ENCODE assay signal across 8 mouse cellular contexts in genomic region chr15:88875625-88876081, GRCm38 (mm10). TPM values are rescaled to one million over a fixed set of nuclear protein-coding genes. Genes with fewer than 3 reads are reported as not detected.
DNase-seq lines count a peak whose midpoint lies in the region; ATAC-seq lines count a peak whose summit lies in the region.
"Had no signal": no experiment of that assay in that cellular context is flagged by ENCODE, and none has a peak within 500 bp of the region (broad histone marks: within the 10 kb centered on the region; RNA-seq: fewer than 3 reads in every experiment).

No protein-coding gene starts in this region.

- H3K9ac ChIP-seq in midbrain, embryonic 11.5 days (ENCODE audit: low read length): no peak overlapping the region
- H3K9ac ChIP-seq in midbrain, embryonic 13.5 days (replicated peaks): no peak overlapping the region
- H3K9ac ChIP-seq in heart, embryonic 13.5 days: peak overlapping the region; percentile 37; the same call in 1 of the 2 replicates
- H3K9ac ChIP-seq in kidney, embryonic 16.5 days (replicated peaks; ENCODE audit: low read length): peak overlapping the region; percentile 40; the same call in 1 of the 2 replicates
- H3K9ac ChIP-seq in stomach, embryonic 15.5 days: no peak overlapping the region

- H3K27ac ChIP-seq in midbrain, embryonic 11.5 days (ENCODE audit: low read depth, low read length): no peak overlapping the region
- H3K27ac ChIP-seq in midbrain, embryonic 13.5 days: no peak overlapping the region
- no peak overlapping the region for H3K27ac ChIP-seq in heart, embryonic 13.5 days (replicated peaks)
- no peak overlapping the region for H3K27ac ChIP-seq in kidney, embryonic 16.5 days (ENCODE audit: low read length)
- no peak overlapping the region for H3K27ac ChIP-seq in stomach, embryonic 15.5 days

- 31% methylated on average over 10 of the region's 10 CpGs for WGBS in midbrain, embryonic 11.5 days
- WGBS in midbrain, embryonic 13.5 days: 32% methylated on average over 10 of the region's 10 CpGs
- WGBS in heart, embryonic 13.5 days: 23% methylated on average over 10 of the region's 10 CpGs
- WGBS in kidney, embryonic 16.5 days: 20% methylated on average over 10 of the region's 10 CpGs
- WGBS in stomach, embryonic 15.5 days: 35% methylated on average over 10 of the region's 10 CpGs

- H3K27me3 ChIP-seq in midbrain, embryonic 11.5 days (ENCODE audit: control insufficient read depth, insufficient read depth, low read length): no peaks in the 10 kb centered on the region
- H3K27me3 ChIP-seq in midbrain, embryonic 13.5 days: peaks cover 8% of the 10 kb centered on the region; the same call in 1 of the 2 replicates
- no peaks in the 10 kb centered on the region; the same call in 1 of the 2 replicates for H3K27me3 ChIP-seq in heart, embryonic 13.5 days (replicated peaks)
- no peaks in the 10 kb centered on the region for H3K27me3 ChIP-seq in kidney, embryonic 16.5 days (ENCODE audit: insufficient read depth, low read length)
- H3K27me3 ChIP-seq in stomach, embryonic 15.5 days (replicated peaks): no peaks in the 10 kb centered on the region

- H3K9me3 ChIP-seq in midbrain, embryonic 11.5 days (ENCODE audit: control insufficient read depth, low read length): no peaks in the 10 kb centered on the region
- no peaks in the 10 kb centered on the region for H3K9me3 ChIP-seq in midbrain, embryonic 13.5 days
- no peaks in the 10 kb centered on the region for H3K9me3 ChIP-seq in heart, embryonic 13.5 days
- H3K9me3 ChIP-seq in kidney, embryonic 16.5 days (ENCODE audit: low read length): no peaks in the 10 kb centered on the region; the same call in 1 of the 2 replicates
- H3K9me3 ChIP-seq in stomach, embryonic 15.5 days: no peaks in the 10 kb centered on the region

- no peaks in the 10 kb centered on the region for H3K36me3 ChIP-seq in midbrain, embryonic 11.5 days (ENCODE audit: control insufficient read depth, insufficient read depth, low read length)
- H3K36me3 ChIP-seq in midbrain, embryonic 13.5 days: no peaks in the 10 kb centered on the region
- no peaks in the 10 kb centered on the region for H3K36me3 ChIP-seq in heart, embryonic 13.5 days
- H3K36me3 ChIP-seq in kidney, embryonic 16.5 days (ENCODE audit: insufficient read depth, low read length): no peaks in the 10 kb centered on the region
- no peaks in the 10 kb centered on the region for H3K36me3 ChIP-seq in stomach, embryonic 15.5 days

- peak; percentile 85 for DNase-seq in midbrain, embryonic 11.5 days (ENCODE audit: low spot score, missing footprints)
- no peak for DNase-seq in cerebellum, postnatal 36 days
- DNase-seq in spleen, adult 12 weeks (ENCODE audit: low spot score): no peak

- H3K4me1 ChIP-seq in midbrain, embryonic 11.5 days (ENCODE audit: control insufficient read depth, insufficient read depth, low read length): no peaks in the 10 kb centered on the region
- H3K4me1 ChIP-seq in midbrain, embryonic 13.5 days (replicated peaks): peaks cover 8% of the 10 kb centered on the region; the same call in 1 of the 2 replicates
- H3K4me1 ChIP-seq in heart, embryonic 13.5 days: peaks cover 13% of the 10 kb centered on the region
- peaks cover 9% of the 10 kb centered on the region for H3K4me1 ChIP-seq in kidney, embryonic 16.5 days (ENCODE audit: insufficient read depth, low read length)
- H3K4me1 ChIP-seq in stomach, embryonic 15.5 days: peaks cover 6% of the 10 kb centered on the region; the same call in 1 of the 2 replicates

- ATAC-seq in midbrain, embryonic 11.5 days (ENCODE audit: low FRiP score): peak; percentile 16; the same call in 1 of the 2 replicates
- no peak for ATAC-seq in midbrain, embryonic 13.5 days
- no peak for ATAC-seq in heart, embryonic 13.5 days (ENCODE audit: extremely low read depth, insufficient number of reproducible peaks, low FRiP score, low TSS enrichment)
- peak; percentile 88 for ATAC-seq in kidney, embryonic 16.5 days (ENCODE audit: low FRiP score, low TSS enrichment)
- peak; percentile 47; the same call in 1 of the 2 replicates for ATAC-seq in stomach, embryonic 15.5 days (ENCODE audit: insufficient read depth, low FRiP score, low read depth)

- H3K4me2 ChIP-seq in midbrain, embryonic 11.5 days: no peak overlapping the region
- H3K4me2 ChIP-seq in midbrain, embryonic 13.5 days (replicated peaks): no peak overlapping the region
- no peak overlapping the region for H3K4me2 ChIP-seq in heart, embryonic 13.5 days
- H3K4me2 ChIP-seq in kidney, embryonic 16.5 days (replicated peaks; ENCODE audit: low read depth, low read length): peak overlapping the region; percentile 43; the same call in 1 of the 2 replicates
- peak overlapping the region; percentile 33; the same call in 1 of the 2 replicates for H3K4me2 ChIP-seq in stomach, embryonic 15.5 days

- H3K4me3 ChIP-seq in midbrain, embryonic 11.5 days (ENCODE audit: low read depth, low read length): no peak overlapping the region
- H3K4me3 ChIP-seq in midbrain, embryonic 13.5 days (replicated peaks): no peak overlapping the region
- H3K4me3 ChIP-seq in heart, embryonic 13.5 days: no peak overlapping the region
- no peak overlapping the region for H3K4me3 ChIP-seq in kidney, embryonic 16.5 days (ENCODE audit: low read length)
- H3K4me3 ChIP-seq in stomach, embryonic 15.5 days (replicated peaks): no peak overlapping the region
- H3K4me3 ChIP-seq: myocyte had no signal

RNA-seq across cellular contexts. Expression of gene Pim3, which starts 13.7 kb away (rescaled TPM):
- 30.1 and 30.5 TPM in 2 replicates for polyA plus RNA-seq in midbrain, embryonic 11.5 days (2014; fragmentation: Nextera tagmentation; extraction: Ambion mirVana)
- 42.0 and 47.6 TPM in 2 replicates for polyA plus RNA-seq in midbrain, embryonic 13.5 days (2015; fragmentation: Nextera tagmentation; extraction: Ambion mirVana)
- 51.8 and 57.0 TPM in 2 replicates for polyA plus RNA-seq in heart, embryonic 13.5 days (2015; fragmentation: Nextera tagmentation; extraction: Ambion mirVana)
- 59.6 and 77.7 TPM in 2 replicates for polyA plus RNA-seq in kidney, embryonic 16.5 days (2015; fragmentation: Nextera tagmentation; extraction: Ambion mirVana)
- 68.7 and 74.8 TPM in 2 replicates for polyA plus RNA-seq in stomach, embryonic 15.5 days (2015; fragmentation: Nextera tagmentation; extraction: Ambion mirVana)

RNA-seq across cellular contexts. Expression of gene Creld2, which starts 56.2 kb away (rescaled TPM):
- polyA plus RNA-seq in midbrain, embryonic 11.5 days (2014; fragmentation: Nextera tagmentation; extraction: Ambion mirVana): 72.5 and 81.7 TPM in 2 replicates
- polyA plus RNA-seq in midbrain, embryonic 13.5 days (2015; fragmentation: Nextera tagmentation; extraction: Ambion mirVana): 55.7 and 56.2 TPM in 2 replicates
- 54.1 and 63.7 TPM in 2 replicates for polyA plus RNA-seq in heart, embryonic 13.5 days (2015; fragmentation: Nextera tagmentation; extraction: Ambion mirVana)
- polyA plus RNA-seq in kidney, embryonic 16.5 days (2015; fragmentation: Nextera tagmentation; extraction: Ambion mirVana): 118 and 133 TPM in 2 replicates
- polyA plus RNA-seq in stomach, embryonic 15.5 days (2015; fragmentation: Nextera tagmentation; extraction: Ambion mirVana): 124 and 125 TPM in 2 replicates

RNA-seq across cellular contexts. Expression of gene Alg12, which starts 56.5 kb away (rescaled TPM):
- 10.8 and 11.0 TPM in 2 replicates for polyA plus RNA-seq in midbrain, embryonic 11.5 days (2014; fragmentation: Nextera tagmentation; extraction: Ambion mirVana)
- polyA plus RNA-seq in midbrain, embryonic 13.5 days (2015; fragmentation: Nextera tagmentation; extraction: Ambion mirVana): 7.4 and 7.5 TPM in 2 replicates
- polyA plus RNA-seq in heart, embryonic 13.5 days (2015; fragmentation: Nextera tagmentation; extraction: Ambion mirVana): 8.9 and 10.5 TPM in 2 replicates
- 15.7 and 16.9 TPM in 2 replicates for polyA plus RNA-seq in kidney, embryonic 16.5 days (2015; fragmentation: Nextera tagmentation; extraction: Ambion mirVana)
- polyA plus RNA-seq in stomach, embryonic 15.5 days (2015; fragmentation: Nextera tagmentation; extraction: Ambion mirVana): 11.6 and 13.4 TPM in 2 replicates

Comparison
In these comparisons a context has a peak if more than half of its experiments do, and no peak if none do; other contexts are left out.
1. ATAC-seq: peak in midbrain, embryonic 11.5 days (single experiment), kidney, embryonic 16.5 days (single experiment) and stomach, embryonic 15.5 days (single experiment); none in midbrain, embryonic 13.5 days (single experiment) and heart, embryonic 13.5 days (single experiment).
2. H3K4me2 ChIP-seq: peak in kidney, embryonic 16.5 days (single experiment) and stomach, embryonic 15.5 days (single experiment); none in midbrain, embryonic 11.5 days (single experiment), midbrain, embryonic 13.5 days (single experiment) and heart, embryonic 13.5 days (single experiment).
3. H3K9ac ChIP-seq: peak in heart, embryonic 13.5 days (single experiment) and kidney, embryonic 16.5 days (single experiment); none in midbrain, embryonic 11.5 days (single experiment), midbrain, embryonic 13.5 days (single experiment) and stomach, embryonic 15.5 days (single experiment).